Mouse (Mus musculus) brown adipose tissue, adult 24 weeks (tissue): ENCODE measurements around the gene Dst. TPM values are rescaled to one million over a fixed set of nuclear protein-coding genes. Genes with fewer than 3 reads are reported as not detected.
A peak's percentile ranks its signal among the peaks of the same experiment; 100 is the strongest.
"Not testable (repeated sequence)": the region's sequence is repeated elsewhere in the genome, so short reads cannot be mapped to it uniquely, and the experiment has no call there.

Source experiments
- H3K27ac ChIP-seq: fragments of 200-500 bp; replicated peaks from 2 replicates; pipeline ENCODE4 v1.5.1; 2012; ENCODE audit warnings: low read depth, mild to moderate bottlenecking, low read length
- H3K4me1 ChIP-seq: fragments of 200-500 bp; 2 replicates; pipeline ENCODE4 v1.6.1; 2012; ENCODE audit warnings: low read length, mixed read lengths; ENCODE audit not compliant: control insufficient read depth, insufficient read depth, insufficient read length
- H3K4me3 ChIP-seq: fragments of 200-500 bp; 2 replicates; pipeline ENCODE4 v1.5.1; 2012; ENCODE audit warnings: low read depth, mild to moderate bottlenecking, low read length, moderate library complexity; ENCODE audit not compliant: insufficient read depth
- polyA plus RNA-seq: library from polyadenylated mRNA; stranded (reverse); fragments of >200 nt; gene quantifications from 2 replicates; pipeline ENCODE4 v1.2.4, GENCODE M21; 2012; ENCODE audit not compliant: missing spikeins, insufficient read depth, insufficient read length

Gene Dst
- polyA plus RNA-seq, 1 experiment, result 42.7 TPM

DNA sequence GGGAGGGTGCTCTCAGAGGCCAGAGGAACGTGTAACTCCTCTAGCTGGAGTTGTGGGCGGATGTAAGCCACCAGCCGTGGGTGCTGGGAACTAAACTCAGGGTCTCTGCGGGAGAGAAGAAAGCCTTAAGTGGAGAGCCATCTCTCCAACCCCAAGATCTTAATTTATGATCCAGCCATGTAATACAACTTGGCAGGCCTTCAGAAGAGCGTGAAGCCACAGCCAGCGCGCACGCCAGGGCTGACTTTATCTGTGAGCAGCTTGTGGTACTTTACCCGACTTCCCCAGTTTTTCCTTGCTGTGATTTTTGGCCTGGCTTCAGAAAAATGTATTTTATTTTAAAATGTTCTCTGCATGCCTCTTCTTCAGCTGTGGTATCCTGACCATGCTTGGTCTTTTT lies 377.0 kb downstream of the Dst start:
- H3K27ac ChIP-seq, result no peak overlapping the region
- no peak overlapping the region for H3K4me3 ChIP-seq
- peaks cover 13% of the 10 kb centered on the region for H3K4me1 ChIP-seq

DNA sequence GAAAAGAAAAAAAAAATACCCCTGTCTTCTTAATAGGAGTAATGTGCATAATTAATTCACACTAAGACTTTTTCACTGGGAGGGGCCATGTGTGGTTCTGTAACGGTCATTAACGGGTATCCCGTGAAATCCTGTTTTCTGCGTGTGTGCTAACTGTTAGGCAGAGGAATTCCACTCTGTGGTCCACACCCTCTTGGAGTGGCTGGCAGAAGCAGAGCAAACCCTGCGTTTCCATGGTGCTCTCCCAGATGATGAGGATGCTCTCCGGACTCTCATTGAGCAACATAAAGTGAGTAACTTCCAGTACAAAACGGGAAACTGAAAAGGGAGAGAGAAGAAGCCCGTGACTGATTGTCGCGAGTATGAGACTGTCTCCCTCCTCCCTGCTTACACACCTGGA lies 379.7 kb downstream of the Dst start:
- no peak overlapping the region for H3K4me3 ChIP-seq
- H3K27ac ChIP-seq, result peak overlapping the region; percentile 55
- H3K4me1 ChIP-seq, result peaks cover 19% of the 10 kb centered on the region

DNA sequence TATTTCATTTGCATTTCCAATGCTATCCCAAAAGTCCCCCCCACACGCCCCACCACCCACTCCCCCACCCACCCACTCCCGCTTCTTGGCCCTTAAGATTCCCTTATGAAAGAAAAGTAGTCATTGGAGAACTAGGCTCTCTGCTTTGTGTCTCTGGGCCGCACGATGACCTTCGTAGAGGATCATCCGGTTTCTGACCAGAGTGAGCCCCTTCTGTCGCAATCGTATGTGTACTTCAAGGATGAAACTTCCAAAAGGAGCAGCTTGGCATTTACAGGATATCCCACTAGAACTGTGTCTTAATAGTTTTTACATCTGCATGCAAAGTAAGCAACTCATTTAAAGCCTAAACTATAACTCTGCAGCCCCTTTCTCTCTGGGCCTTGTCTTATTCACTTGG lies 380.2 kb downstream of the Dst start:
- Histone ChIP-seq H3K4me1 (peaks cover 19% of the 10 kb centered on the region), H3K27ac (peak overlapping the region; percentile 61), H3K4me3 (no peak overlapping the region)

DNA sequence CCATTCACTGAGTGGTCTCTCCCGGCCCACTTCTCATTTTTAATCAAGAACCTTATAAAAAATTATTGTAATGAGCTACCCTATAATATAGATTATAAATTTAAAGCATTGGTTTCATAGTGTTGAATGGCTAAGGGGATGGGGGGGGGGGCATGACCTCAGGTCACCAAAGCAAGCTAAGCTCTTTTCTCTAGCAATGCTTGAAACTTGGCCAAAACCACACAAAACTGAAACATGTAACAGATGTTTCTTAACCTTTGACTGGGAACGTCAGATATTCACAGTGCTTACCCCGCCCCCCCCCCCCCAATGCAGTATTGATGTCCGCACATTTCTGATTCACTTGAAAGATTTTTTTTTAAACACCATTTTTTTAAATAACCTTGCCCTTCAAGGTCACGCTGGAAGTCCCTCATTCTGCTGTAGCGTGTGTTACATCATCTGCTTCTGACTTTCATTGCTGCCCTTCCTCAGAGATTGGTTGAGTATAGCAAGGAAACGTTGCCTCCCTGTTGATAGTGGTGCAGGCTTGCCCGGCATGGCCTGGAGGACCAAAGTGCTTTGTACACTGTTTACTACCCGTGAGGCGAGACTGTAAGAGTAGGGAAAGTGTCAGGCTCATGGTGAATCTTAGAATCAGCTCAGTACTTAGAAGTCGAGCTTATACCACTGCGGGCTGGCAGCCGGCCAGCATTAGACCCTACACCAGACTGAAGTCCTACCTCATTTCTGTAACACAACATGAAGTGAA lies 380.9 kb downstream of the Dst start:
- peak overlapping the region; percentile 70 for H3K27ac ChIP-seq
- no peak overlapping the region for H3K4me3 ChIP-seq
- peaks cover 19% of the 10 kb centered on the region for H3K4me1 ChIP-seq

DNA sequence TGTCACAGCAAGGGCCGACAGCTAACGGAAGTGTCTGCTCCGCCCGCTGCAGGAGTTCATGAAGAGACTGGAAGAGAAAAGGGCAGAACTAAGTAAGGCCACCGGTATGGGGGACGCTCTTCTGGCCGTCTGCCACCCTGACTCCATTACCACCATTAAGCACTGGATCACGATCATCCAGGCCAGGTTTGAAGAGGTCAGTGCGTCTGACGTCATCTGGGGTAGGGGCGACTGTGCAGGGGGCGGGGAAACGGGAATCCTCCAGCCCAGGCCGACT lies 381.4 kb downstream of the Dst start:
- Histone ChIP-seq H3K27ac (peak overlapping the region; percentile 70), H3K4me3 (no peak overlapping the region), H3K4me1 (peaks cover 19% of the 10 kb centered on the region)

DNA sequence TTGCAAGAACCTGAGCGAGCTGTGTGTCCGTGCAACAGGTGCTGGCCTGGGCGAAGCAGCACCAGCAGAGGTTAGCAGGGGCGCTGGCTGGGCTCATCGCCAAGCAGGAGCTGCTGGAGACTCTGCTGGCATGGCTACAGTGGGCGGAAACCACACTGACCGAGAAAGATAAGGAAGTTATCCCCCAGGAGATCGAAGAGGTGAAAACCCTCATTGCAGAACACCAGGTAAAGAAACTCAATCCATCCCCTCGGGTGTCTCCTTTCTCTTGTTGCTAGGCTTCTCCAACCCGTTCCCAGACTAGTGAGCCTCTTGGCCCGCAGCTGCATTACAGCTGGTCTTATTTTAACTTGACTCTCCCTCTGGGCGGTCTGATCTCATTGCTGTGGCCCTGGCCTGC lies 382.3 kb downstream of the Dst start:
- Histone ChIP-seq H3K4me1 (peaks cover 19% of the 10 kb centered on the region), H3K27ac (no peak overlapping the region), H3K4me3 (no peak overlapping the region)

DNA sequence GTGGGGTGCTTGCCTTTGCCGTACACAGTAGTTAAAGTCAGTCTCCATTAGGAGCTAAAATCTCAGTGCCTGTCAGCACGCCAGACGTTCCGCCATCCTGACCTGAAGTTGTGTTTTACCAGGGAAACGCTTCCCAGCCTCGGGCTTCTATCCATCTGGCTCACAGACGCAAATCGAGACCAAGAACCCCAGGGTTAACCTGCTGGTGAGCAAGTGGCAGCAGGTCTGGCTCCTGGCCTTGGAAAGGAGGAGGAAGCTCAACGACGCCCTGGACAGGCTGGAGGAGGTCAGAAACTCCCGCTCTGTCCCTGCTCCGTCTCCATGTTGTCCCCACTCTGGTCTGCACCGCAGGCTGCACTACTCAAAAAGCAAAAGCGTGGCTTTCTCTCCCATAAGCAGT lies 385.2 kb downstream of the Dst start:
- Histone ChIP-seq H3K4me3 (no peak overlapping the region), H3K4me1 (peaks cover 14% of the 10 kb centered on the region), H3K27ac (no peak overlapping the region)

DNA sequence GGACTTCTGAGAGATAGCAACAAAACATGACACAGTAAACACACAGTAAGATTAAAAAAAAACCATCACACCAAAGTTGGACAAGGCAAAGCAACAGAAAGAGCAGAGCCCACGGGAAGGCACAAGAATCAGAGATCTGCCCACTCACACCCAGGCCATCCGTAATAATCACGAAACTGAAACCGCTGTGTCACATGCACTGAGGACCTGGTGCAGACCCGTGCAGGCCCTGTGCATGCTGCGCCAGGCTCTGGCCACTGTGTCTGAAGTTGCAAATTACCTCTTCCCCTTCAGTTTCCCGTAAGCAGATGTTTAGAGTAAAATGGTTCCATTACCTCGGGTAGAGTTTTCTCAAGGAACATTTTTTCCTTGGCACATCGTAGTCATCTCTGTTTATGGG lies 389.6 kb downstream of the Dst start:
- Histone ChIP-seq H3K27ac (no peak overlapping the region), H3K4me1 (no peaks in the 10 kb centered on the region), H3K4me3 (no peak overlapping the region)

DNA sequence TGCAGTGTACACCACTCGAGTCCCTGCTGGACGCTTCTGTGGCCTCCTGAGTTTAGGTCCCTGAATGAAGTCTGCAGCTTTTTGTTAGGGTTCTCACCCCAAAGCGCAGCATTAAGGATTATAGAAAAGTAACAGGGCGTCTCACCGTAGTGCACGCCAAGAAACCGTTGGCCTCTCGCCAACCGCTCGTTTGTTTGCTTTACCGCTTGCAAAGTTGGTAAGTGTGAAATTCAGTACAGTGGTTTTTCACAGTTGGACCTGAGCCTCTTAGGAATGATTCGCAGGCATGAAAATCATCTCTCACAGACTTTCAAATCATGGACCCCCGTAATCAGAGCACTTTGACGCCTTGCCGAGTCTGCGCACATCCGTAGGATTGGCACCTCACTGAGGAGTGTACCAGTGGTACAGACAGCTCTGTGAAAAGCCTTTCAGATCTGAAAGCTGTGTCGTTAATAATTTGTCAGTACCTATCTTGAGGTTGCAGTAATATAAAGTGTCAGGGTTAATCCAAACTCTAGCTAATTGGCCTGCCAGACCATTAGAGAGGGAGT lies 390.7 kb downstream of the Dst start:
- no peak overlapping the region for H3K4me3 ChIP-seq
- no peak overlapping the region for H3K27ac ChIP-seq
- peaks cover under 1% of the 10 kb centered on the region; the same call in 1 of the 2 replicates for H3K4me1 ChIP-seq

DNA sequence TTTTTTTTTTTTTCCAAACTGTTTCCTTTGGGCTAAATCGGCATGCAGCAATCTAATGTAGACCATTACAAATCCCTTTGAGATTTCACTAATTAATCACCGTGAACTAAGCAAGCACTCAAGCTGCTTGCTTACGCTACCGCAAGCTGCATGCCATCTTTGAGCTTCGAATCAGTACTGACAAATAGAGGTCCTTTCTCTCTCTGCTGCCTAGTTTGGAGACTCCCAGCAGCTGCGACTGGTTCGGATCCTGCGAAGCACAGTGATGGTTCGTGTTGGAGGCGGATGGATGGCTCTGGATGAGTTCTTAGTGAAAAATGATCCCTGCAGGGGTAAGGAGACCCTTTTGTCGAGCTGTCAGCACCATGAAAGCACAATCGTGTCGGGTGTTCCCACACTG lies 391.5 kb downstream of the Dst start:
- H3K4me3 ChIP-seq, result no peak overlapping the region
- no peak overlapping the region for H3K27ac ChIP-seq
- peaks cover 5% of the 10 kb centered on the region for H3K4me1 ChIP-seq

DNA sequence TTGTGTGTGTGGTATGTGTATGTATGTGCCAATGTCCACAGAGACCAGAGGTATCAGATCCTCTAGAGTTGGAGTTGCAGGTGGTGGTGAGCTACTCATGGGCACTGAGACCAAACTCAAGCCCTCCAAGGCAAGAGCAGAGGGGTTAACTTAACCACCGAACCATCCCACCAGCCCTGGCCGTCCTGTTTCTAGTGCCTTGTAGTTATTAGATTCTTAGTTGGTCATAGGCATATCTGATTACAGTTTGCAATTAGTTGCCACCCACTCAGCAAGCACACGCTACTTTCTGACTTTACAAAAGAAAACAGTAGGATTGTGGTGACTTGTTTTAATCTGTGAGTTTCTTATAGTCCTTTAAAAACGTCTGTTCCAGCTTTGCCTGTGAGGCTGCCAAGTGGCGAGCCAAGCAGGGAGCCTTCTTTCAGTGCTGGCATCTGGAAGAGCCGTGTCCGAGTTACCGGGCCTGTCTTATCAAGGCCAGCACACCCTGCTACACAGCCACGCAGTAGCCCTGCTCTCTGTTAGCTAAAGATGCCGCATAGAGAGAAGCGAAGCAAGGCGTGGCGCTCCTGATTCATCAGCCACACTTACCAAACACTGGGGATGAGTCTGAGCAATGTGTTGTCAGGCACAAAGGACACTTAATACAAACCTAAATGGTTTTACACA lies 392.4 kb downstream of the Dst start:
- Histone ChIP-seq H3K4me1 (peaks cover 7% of the 10 kb centered on the region), H3K4me3 (no peak overlapping the region), H3K27ac (no peak overlapping the region)

DNA sequence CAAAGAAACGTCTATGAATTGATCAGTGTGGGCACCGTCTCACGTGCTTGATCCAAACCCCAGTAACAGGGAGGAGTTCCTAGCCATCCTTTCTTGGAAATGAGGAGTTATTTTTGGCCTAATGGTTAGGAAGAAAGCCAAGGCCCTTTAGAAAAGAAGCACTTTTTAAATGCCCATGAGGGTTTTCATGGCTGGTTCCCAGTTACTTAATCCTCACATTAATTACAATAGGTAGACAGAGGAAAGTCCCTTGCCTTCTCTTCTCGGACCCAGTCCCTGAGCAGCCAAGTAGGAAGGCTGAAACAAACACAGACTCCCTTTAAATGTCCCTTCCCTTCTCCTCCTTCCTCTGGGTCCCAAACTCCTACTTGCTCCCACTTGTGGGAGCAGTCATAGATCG lies 396.2 kb downstream of the Dst start:
- Histone ChIP-seq H3K27ac (peak overlapping the region; percentile 44; the same call in 1 of the 2 replicates), H3K4me1 (peaks cover 7% of the 10 kb centered on the region), H3K4me3 (no peak overlapping the region)

DNA sequence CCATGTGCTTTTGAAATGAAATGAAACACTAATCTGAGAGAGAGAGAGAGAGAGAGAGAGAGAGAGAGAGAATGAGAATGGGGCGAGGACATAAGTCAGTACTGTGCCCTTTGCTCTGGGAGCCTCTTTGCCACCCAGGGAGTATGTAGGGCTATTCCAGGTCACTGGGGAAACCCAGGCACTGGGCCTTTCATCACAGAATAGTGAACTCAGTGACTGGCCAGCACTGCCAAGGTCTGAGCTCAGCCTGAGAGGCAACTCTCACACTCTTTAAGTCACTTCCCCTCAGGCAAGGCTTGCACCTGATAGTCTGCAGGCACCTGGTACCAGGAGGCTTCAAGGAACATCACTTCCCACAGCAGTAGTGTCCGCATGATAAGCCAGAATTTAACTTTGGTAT lies 398.7 kb downstream of the Dst start:
- H3K27ac ChIP-seq, result no peak overlapping the region
- no peak overlapping the region for H3K4me3 ChIP-seq
- peaks cover 20% of the 10 kb centered on the region for H3K4me1 ChIP-seq

DNA sequence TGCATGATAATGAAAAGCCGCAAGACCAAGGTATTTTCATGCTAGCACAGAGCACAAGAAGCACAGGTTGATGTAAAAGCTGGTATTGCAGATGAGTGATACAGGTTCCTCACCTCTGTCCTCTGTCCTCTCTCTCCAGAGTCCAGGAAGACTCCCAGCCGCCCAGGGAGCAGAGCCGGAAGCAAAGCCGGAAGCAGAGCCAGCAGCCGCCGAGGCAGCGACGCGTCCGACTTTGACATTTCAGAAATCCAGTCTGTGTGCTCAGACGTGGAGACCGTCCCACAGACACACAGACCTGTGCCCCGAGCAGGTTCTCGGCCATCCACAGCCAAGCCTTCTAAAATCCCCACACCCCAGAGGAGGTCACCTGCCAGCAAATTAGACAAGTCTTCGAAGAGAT lies 399.2 kb downstream of the Dst start:
- H3K4me1 ChIP-seq, result peaks cover 21% of the 10 kb centered on the region
- no peak overlapping the region for H3K27ac ChIP-seq
- no peak overlapping the region for H3K4me3 ChIP-seq

DNA sequence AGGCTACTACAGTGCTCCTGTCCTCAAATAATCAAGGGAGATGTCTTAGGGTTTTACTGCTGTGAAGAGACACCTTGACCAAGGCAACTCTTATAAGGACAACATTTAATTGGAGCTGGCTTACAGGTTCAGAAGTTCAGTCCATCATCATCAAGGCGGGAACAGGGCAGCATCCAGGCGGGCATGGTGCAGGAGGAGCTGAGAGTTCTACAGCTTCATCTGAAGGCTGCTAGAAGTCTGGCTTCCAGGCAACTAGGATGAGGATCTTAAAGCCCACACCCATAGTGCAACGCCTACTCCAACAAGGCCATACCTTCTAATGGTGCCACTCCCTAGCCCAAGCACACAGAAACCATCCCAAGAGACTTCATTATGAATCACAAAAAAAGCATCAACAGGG lies 400.8 kb downstream of the Dst start:
- H3K27ac ChIP-seq, H3K4me3 ChIP-seq: not testable (repeated sequence)
- peaks cover 25% of the 10 kb centered on the region for H3K4me1 ChIP-seq

DNA sequence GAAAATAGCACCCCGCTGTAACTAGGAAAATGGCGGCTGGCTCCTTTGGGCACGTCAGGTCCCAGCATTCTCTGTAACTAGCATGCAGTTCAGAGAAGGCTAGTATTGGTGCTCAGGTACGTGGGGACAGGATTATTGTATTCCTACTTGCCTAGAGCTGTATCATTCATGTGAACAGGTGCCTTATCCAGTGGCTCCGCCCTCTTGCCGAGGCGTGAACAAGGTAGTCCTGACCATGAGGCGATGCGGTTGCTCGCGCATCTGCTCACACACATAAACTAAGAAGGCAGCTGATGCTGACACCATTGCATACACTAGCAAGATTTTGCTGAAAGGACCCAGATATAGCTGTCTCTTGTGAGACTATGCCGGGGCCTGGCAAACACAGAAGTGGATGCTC lies 401.4 kb downstream of the Dst start:
- H3K4me1 ChIP-seq, result peaks cover 23% of the 10 kb centered on the region
- no peak overlapping the region for H3K27ac ChIP-seq
- no peak overlapping the region for H3K4me3 ChIP-seq
